Mouse (Mus musculus): ENCODE measurements around the gene Creb3. TPM values are rescaled to one million over a fixed set of nuclear protein-coding genes. Genes with fewer than 3 reads are reported as not detected.

Gene Creb3
- polyA plus RNA-seq, 1 experiment from 2014 or later: 78.7 TPM

DNA sequence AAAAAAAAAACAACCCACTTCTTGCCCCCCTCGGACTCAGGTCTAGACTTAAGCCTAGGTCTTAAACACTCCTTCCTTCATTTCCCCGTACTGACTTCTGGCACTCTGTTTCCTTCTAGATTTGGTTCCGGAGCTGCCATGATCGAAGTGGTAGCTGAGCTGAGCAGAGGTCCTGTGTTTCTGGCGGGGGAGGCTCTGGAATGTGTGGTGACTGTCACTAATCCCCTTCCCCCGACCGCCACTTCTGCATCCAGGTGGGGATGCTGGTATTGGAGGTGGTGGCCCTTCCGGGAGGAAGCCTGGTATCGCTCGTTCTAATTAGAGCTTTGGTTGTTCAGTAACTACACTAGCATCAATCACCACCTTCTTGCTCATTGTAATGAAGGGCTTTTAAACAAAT lies 17.1 kb downstream of the Creb3 start:
- WGBS: 3% methylated on average over 10 of the region's 10 CpGs

DNA sequence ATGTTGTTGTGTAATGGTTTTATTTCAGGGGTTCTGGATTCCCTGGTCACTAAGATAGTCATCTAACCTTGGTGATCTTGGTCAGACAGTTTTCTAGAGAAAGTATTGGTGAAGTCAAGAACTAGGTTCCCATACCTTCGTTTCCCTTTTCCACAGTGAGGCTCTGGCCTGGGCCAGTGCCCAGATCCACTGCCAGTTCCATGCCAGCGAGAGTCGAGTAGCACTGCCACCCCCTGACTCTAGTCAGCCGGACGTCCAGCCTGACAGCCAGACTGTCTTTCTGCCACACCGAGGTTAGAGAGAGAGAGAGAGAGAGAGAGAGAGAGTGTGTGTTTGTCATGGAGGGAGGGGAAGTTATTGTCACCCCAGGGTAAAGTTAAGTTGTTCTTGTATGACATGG lies 17.6 kb downstream of the Creb3 start:
- peak overlapping the region; percentile 65 for H3K4me3 ChIP-seq (ENCODE audit: low read length)
- peaks cover 14% of the 10 kb centered on the region; the same call in 1 of the 2 replicates for H3K36me3 ChIP-seq (ENCODE audit: control insufficient read depth, insufficient read depth, low read length)
- 79% methylated on average over 6 of the region's 6 CpGs for WGBS
- no peaks in the 10 kb centered on the region for H3K27me3 ChIP-seq (replicated peaks; ENCODE audit: control insufficient read depth, insufficient read depth, low read length)
- no peak overlapping the region for H3K27ac ChIP-seq (ENCODE audit: low read length)
- no peaks in the 10 kb centered on the region for H3K9me3 ChIP-seq (ENCODE audit: control insufficient read depth, low read length)
- H3K4me1 ChIP-seq (ENCODE audit: control insufficient read depth, insufficient read depth, low read length): peaks cover 28% of the 10 kb centered on the region
- ATAC-seq: no peak
- H3K4me2 ChIP-seq (ENCODE audit: low read depth, low read length): peak overlapping the region; percentile 55
- peak overlapping the region; percentile 81 for H3K9ac ChIP-seq (ENCODE audit: low read depth, low read length)

More for the DNA sequence above, 17.1 kb downstream of the Creb3 start:
- H3K9ac ChIP-seq (ENCODE audit: low read depth, low read length): peak overlapping the region; percentile 81
- peaks cover 28% of the 10 kb centered on the region for H3K4me1 ChIP-seq (ENCODE audit: control insufficient read depth, insufficient read depth, low read length)
- no peaks in the 10 kb centered on the region for H3K9me3 ChIP-seq (ENCODE audit: control insufficient read depth, low read length)
- peak overlapping the region; percentile 65 for H3K4me3 ChIP-seq (ENCODE audit: low read length)
- peak overlapping the region; percentile 24; the same call in 1 of the 2 replicates for H3K27ac ChIP-seq (ENCODE audit: low read length)
- peak overlapping the region; percentile 55 for H3K4me2 ChIP-seq (ENCODE audit: low read depth, low read length)
- ATAC-seq: no peak
- H3K36me3 ChIP-seq (ENCODE audit: control insufficient read depth, insufficient read depth, low read length): peaks cover 14% of the 10 kb centered on the region; the same call in 1 of the 2 replicates
- no peaks in the 10 kb centered on the region for H3K27me3 ChIP-seq (replicated peaks; ENCODE audit: control insufficient read depth, insufficient read depth, low read length)

DNA sequence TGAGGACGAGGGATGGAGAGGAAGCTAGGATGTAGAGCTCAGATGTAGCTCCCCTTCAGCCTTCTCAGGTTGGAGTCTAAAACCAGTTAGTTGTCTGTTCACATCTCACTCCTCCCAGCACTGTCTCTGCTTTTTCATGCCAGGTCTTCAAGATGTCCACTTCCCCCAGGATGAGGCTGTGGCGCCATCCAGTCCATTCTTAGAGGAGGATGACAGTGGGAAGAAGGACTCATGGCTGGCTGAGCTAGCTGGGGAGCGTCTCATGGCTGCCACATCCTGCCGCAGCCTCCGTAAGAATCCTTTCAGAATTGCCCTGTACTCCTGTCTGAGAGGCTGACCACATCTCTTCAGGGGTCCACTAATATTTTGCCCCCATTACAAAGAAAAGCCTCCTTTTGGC lies 18.6 kb downstream of the Creb3 start:
- Histone ChIP-seq H3K9ac (ENCODE audit: low read depth, low read length) (no peak overlapping the region), H3K36me3 (ENCODE audit: control insufficient read depth, insufficient read depth, low read length) (peaks cover 14% of the 10 kb centered on the region; the same call in 1 of the 2 replicates), H3K4me1 (ENCODE audit: control insufficient read depth, insufficient read depth, low read length) (peaks cover 23% of the 10 kb centered on the region), H3K4me2 (ENCODE audit: low read depth, low read length) (no peak overlapping the region), H3K4me3 (ENCODE audit: low read length) (no peak overlapping the region), H3K9me3 (ENCODE audit: control insufficient read depth, low read length) (no peaks in the 10 kb centered on the region), H3K27ac (ENCODE audit: low read length) (no peak overlapping the region), H3K27me3 (replicated peaks; ENCODE audit: control insufficient read depth, insufficient read depth, low read length) (no peaks in the 10 kb centered on the region)
- ATAC-seq: no peak
- WGBS: 95% methylated on average over 5 of the region's 5 CpGs

DNA sequence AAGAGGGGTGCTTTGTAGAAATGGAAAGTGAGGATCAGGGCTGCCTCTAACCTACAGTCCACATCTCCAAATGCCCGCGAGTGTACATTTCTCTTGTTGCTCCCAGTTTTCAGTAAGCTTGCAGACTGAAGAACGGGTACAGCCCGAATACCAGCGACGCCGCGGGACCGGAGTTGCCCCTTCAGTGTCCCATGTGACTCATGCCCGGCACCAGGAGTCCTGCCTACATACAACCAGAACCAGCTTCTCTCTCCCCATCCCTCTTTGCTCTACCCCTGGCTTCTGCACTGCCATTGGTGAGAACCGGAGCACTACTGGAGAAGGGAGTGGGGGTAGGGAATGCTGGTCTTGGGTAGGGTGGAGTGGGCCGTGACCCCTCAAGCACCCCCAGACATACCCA lies 19.2 kb downstream of the Creb3 start:
- ATAC-seq: no peak
- H3K4me2 ChIP-seq (ENCODE audit: low read depth, low read length): no peak overlapping the region
- no peak overlapping the region for H3K9ac ChIP-seq (ENCODE audit: low read depth, low read length)
- no peak overlapping the region for H3K4me3 ChIP-seq (ENCODE audit: low read length)
- WGBS: 96% methylated on average over 12 of the region's 12 CpGs
- H3K27ac ChIP-seq (ENCODE audit: low read length): no peak overlapping the region
- H3K36me3 ChIP-seq (ENCODE audit: control insufficient read depth, insufficient read depth, low read length): peaks cover 14% of the 10 kb centered on the region; the same call in 1 of the 2 replicates
- H3K4me1 ChIP-seq (ENCODE audit: control insufficient read depth, insufficient read depth, low read length): peaks cover 20% of the 10 kb centered on the region
- no peaks in the 10 kb centered on the region for H3K9me3 ChIP-seq (ENCODE audit: control insufficient read depth, low read length)
- no peaks in the 10 kb centered on the region for H3K27me3 ChIP-seq (replicated peaks; ENCODE audit: control insufficient read depth, insufficient read depth, low read length)

DNA sequence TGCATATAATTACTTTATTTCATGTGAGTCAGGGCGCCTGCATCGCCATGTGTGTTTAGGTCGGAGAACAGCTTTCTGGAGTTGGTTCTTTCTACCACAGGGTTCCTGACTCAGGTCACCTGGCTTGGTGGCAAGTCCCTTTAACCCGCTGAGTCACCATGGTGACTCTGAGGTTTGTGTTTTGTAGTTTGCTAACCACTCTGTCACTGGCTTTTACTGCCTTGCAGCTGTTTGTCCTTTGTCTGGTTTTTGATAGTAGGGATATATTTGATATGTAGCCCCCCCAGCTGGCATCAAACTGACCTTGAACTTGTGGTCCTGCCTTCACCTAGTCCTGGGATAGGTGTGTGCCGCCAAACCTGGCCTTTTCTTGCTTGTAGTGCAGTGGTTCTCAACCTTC lies 20.1 kb downstream of the Creb3 start:
- no peak for ATAC-seq
- H3K27ac ChIP-seq (ENCODE audit: low read length): no peak overlapping the region
- H3K27me3 ChIP-seq (replicated peaks; ENCODE audit: control insufficient read depth, insufficient read depth, low read length): no peaks in the 10 kb centered on the region
- H3K4me1 ChIP-seq (ENCODE audit: control insufficient read depth, insufficient read depth, low read length): peaks cover 13% of the 10 kb centered on the region
- no peak overlapping the region for H3K9ac ChIP-seq (ENCODE audit: low read depth, low read length)
- H3K4me3 ChIP-seq (ENCODE audit: low read length): no peak overlapping the region
- H3K36me3 ChIP-seq (ENCODE audit: control insufficient read depth, insufficient read depth, low read length): peaks cover 14% of the 10 kb centered on the region; the same call in 1 of the 2 replicates
- no peak overlapping the region for H3K4me2 ChIP-seq (ENCODE audit: low read depth, low read length)
- no peaks in the 10 kb centered on the region for H3K9me3 ChIP-seq (ENCODE audit: control insufficient read depth, low read length)
- 91% methylated on average over 5 of the region's 5 CpGs for WGBS

DNA sequence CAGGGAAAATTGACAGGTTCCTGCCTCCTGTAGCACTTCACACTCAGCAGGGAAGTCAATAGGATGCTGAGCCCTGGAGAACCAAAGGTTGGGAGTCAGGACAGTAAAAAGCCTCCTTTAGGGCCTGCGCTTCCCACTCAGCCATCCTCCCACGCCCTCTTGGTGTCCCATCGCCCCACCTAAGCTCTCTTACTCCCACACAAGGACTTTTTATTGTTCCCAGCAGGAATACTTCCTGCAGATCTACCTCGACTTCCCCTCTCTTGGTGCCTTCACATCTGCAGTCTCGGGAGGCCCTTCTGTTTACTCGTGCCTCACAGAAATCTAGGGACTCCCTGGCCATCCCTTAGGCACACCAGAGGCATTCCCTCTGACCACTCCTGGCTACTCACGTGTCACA lies 21.3 kb downstream of the Creb3 start:
- H3K27ac ChIP-seq (ENCODE audit: low read length): no peak overlapping the region
- no peaks in the 10 kb centered on the region for H3K9me3 ChIP-seq (ENCODE audit: control insufficient read depth, low read length)
- H3K4me2 ChIP-seq (ENCODE audit: low read depth, low read length): no peak overlapping the region
- peaks cover 14% of the 10 kb centered on the region; the same call in 1 of the 2 replicates for H3K36me3 ChIP-seq (ENCODE audit: control insufficient read depth, insufficient read depth, low read length)
- peaks cover 7% of the 10 kb centered on the region; the same call in 1 of the 2 replicates for H3K4me1 ChIP-seq (ENCODE audit: control insufficient read depth, insufficient read depth, low read length)
- no peaks in the 10 kb centered on the region for H3K27me3 ChIP-seq (replicated peaks; ENCODE audit: control insufficient read depth, insufficient read depth, low read length)
- ATAC-seq: no peak
- H3K9ac ChIP-seq (ENCODE audit: low read depth, low read length): no peak overlapping the region
- no peak overlapping the region for H3K4me3 ChIP-seq (ENCODE audit: low read length)
- WGBS: 72% methylated on average over 7 of the region's 7 CpGs

DNA sequence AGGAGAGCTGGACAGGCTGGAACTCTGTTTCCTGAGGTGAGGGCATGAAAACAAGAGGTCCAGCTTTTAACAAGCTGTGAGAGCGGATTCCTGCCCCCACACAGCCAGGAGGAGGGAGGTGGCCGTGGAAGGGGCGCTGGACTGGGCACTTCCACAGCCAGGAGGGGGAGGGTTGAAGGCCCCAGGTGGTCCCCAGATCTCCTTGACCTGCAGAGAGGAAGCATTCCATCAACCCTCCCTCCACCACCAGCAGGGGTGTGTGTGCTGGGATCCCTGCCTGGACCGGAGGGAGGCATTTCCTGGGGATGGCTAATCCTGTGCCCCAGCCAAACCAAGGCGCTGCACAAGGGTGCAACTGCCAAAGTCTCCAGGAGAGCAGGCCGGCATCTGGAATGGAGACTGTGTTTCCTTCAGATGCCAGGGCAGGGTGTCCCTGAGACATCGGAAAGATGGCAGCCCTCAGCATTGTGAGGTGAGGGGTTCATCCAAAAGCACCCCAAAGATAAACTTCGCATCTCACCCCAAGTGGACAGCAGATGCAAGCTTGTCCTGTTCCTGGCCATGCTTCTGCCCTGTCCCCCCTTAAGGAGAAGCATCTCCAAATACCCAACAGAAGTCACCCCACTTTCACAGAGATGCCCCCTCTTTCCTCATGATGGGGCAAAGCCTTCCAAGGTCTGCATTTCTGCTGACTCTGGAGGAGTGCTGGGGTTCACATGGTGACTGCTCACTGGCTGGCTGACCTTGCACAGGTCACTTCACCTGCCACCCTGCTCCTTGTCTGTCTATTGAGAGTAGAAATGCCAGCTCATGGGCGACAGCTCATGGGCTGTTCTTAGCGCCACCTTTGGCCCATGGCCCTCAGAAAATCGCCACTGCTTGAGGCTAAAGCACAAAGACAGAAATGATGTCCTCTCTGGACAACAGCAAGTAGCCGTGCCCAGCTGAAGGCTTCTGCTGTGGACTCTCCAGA lies 22.6 kb downstream of the Creb3 start, which contains the start of gene Msmp:
Msmp (minus strand) TSS at position 51 of the 973 bp plus-strand sequence.
- Histone ChIP-seq H3K4me2 (ENCODE audit: low read depth, low read length) (no peak within 1 kb of the TSS), H3K4me3 (ENCODE audit: low read length) (no peak within 1 kb of the TSS), H3K27ac (ENCODE audit: low read length) (no peak within 1 kb of the TSS), H3K27me3 (replicated peaks; ENCODE audit: control insufficient read depth, insufficient read depth, low read length) (no peaks in the 10 kb centered on the region), H3K9me3 (ENCODE audit: control insufficient read depth, low read length) (no peaks in the 10 kb centered on the region), H3K36me3 (ENCODE audit: control insufficient read depth, insufficient read depth, low read length) (peaks cover 14% of the 10 kb centered on the region; the same call in 1 of the 2 replicates), H3K4me1 (ENCODE audit: control insufficient read depth, insufficient read depth, low read length) (peaks cover 2% of the 10 kb centered on the region; the same call in 1 of the 2 replicates), H3K9ac (ENCODE audit: low read depth, low read length) (no peak within 1 kb of the TSS)
- no peak; the same call in 1 of the 2 replicates for ATAC-seq
- 69% methylated on average over 12 of the region's 12 CpGs for WGBS

DNA sequence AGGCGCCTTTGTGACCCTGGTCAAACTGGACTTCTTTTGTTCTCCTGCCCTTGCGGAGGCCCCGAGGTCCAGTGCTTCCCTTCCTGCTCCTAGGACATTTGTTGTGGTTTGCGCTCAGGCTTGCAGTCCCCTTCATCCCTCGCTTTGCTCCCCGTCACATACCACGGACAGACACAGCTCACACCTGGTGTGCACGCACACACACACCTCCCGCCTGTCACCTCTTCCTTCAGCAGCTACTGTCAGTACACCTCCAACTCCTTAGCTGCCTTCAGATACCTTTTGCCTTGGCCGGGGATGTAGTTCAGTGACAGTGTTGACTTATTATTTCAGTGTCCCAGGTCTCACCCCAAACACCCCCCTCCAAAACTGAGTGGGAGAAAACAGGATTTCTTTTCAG lies 23.6 kb downstream of the Creb3 start:
- peaks cover 14% of the 10 kb centered on the region; the same call in 1 of the 2 replicates for H3K36me3 ChIP-seq (ENCODE audit: control insufficient read depth, insufficient read depth, low read length)
- no peak overlapping the region for H3K27ac ChIP-seq (ENCODE audit: low read length)
- no peaks in the 10 kb centered on the region for H3K27me3 ChIP-seq (replicated peaks; ENCODE audit: control insufficient read depth, insufficient read depth, low read length)
- H3K4me3 ChIP-seq (ENCODE audit: low read length): no peak overlapping the region
- no peak for ATAC-seq
- H3K9ac ChIP-seq (ENCODE audit: low read depth, low read length): no peak overlapping the region
- H3K9me3 ChIP-seq (ENCODE audit: control insufficient read depth, low read length): no peaks in the 10 kb centered on the region
- 51% methylated on average over 10 of the region's 10 CpGs for WGBS
- H3K4me2 ChIP-seq (ENCODE audit: low read depth, low read length): no peak overlapping the region
- no peaks in the 10 kb centered on the region for H3K4me1 ChIP-seq (ENCODE audit: control insufficient read depth, insufficient read depth, low read length)

DNA sequence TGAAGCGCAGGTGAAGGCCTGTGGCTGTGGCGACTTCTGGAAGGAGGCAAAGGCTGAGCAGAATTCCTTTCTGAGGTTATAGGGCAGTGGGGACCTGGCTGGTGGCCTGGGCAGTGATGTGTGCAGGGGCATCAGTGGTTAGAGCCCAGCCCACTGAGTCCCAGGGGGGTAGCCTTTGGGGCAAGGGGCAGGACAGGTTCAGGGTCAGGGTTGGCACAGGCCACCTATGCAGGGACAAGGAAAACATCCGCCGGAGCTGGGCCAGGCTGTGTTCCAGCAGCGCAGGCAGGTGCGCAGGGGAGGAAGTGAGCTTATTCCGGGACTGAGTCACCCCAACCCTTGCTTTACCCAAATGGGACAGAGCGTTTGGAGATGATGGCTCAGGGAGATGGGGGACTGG lies 24.3 kb downstream of the Creb3 start:
- WGBS: 74% methylated on average over 7 of the region's 8 CpGs
- Histone ChIP-seq H3K4me3 (ENCODE audit: low read length) (no peak overlapping the region), H3K27ac (ENCODE audit: low read length) (no peak overlapping the region), H3K9ac (ENCODE audit: low read depth, low read length) (no peak overlapping the region), H3K36me3 (ENCODE audit: control insufficient read depth, insufficient read depth, low read length) (peaks cover 11% of the 10 kb centered on the region; the same call in 1 of the 2 replicates), H3K4me2 (ENCODE audit: low read depth, low read length) (no peak overlapping the region), H3K9me3 (ENCODE audit: control insufficient read depth, low read length) (no peaks in the 10 kb centered on the region), H3K4me1 (ENCODE audit: control insufficient read depth, insufficient read depth, low read length) (no peaks in the 10 kb centered on the region), H3K27me3 (replicated peaks; ENCODE audit: control insufficient read depth, insufficient read depth, low read length) (no peaks in the 10 kb centered on the region)
- ATAC-seq: peak; percentile 30; the same call in 1 of the 2 replicates

Measured in intestine, embryonic 16.5 days (tissue).